Mouse (Mus musculus) bone marrow, adult 2 months (tissue): ENCODE results near the gene Prickle2.

Source experiments
- CTCF ChIP-seq: fragments of 200-500 bp; IDR thresholded peaks from 2 replicates; pipeline ENCODE4 v1.5.1; 2011; ENCODE audit warnings: low read length, control low read depth; ENCODE audit not compliant: control insufficient read depth, insufficient read depth
- POLR2A ChIP-seq: fragments of 200-500 bp; IDR thresholded peaks from 2 replicates; pipeline ENCODE4 v1.6.1; 2011; ENCODE audit warnings: low read depth, mild to moderate bottlenecking, control low read depth, low read length, borderline replicate concordance; ENCODE audit not compliant: control insufficient read depth

DNA sequence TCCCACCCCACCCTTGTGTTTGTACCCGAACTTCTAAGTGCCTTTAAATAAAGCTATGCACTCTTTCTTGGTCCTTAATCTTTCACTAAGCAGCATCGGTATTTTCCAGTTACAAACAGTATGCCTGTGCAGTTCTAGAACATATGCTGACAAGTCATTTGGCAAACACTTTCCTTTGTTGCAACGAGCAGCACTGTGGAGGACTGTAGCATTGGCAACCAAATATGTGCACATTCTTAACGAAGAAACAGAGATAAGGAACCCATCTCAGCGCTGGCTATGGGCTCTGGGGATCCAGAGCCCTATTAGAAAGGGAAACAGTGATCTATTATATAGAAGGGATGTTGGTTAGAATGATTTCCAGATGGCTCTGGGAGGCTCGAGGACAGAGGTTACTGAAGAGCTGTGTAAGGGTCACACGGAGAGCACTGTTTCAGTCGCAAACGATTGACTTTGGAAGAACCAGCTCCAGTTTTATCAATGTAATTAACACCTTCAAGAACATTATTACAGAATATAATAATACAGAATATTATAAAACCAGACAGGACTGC, 96.2 kb downstream of the Prickle2 start:
- no peak for TF ChIP-seq POLR2A
- no peak for TF ChIP-seq CTCF
